9 mouse cellular contexts compared by ENCODE assay signal in the genomic region with DNA sequence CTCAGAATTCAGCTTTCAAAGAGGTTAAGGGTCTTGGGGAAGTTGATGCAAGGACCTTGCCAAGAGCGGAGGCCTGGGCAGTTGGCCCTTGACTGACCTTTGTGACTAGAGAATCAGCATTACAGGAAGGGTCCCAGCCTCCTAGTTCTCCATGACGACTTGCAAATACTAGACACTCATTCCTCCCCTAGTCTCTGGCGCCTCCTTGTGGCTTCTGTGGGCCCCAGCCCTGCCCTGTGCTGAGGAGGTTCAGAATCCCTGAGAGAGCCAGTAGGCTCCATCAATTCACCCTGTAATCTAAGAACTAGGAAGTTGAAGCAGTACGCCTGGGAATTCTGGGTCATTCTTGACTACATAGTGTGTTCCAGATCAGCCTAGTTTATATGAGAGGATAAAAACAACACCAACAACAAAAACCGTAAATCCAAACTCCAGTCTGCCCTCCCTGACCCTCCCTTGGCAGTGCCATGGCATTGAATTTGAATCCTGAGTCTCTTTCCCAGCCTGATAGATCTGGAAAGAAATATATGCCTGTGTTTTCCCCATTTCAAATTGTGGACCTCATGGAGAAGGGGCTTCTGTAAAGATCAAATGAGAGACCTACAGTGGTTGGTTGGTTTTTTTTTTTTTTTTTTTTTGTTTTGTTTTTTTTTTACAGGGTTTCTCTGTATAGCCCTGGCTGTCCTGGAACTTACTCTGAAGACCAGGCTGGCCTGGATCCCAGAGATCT. TPM values are rescaled to one million over a fixed set of nuclear protein-coding genes. Genes with fewer than 3 reads are reported as not detected.
DNase-seq lines count a peak whose midpoint lies in the region; ATAC-seq and TF ChIP-seq lines count a peak whose summit lies in the region.
"Had no signal": no experiment of that assay in that cellular context is flagged by ENCODE, and none has a peak within 500 bp of the region (broad histone marks: within the 10 kb centered on the region; RNA-seq: fewer than 3 reads in every experiment).

No protein-coding gene starts in this region.

- 24% methylated on average over 5 of the region's 5 CpGs for WGBS in embryonic facial prominence, embryonic 10.5 days
- 20% methylated on average over 5 of the region's 5 CpGs for WGBS in kidney, embryonic 15.5 days
- WGBS in limb, embryonic 14.5 days, result 29% methylated on average over 5 of the region's 5 CpGs
- 22% methylated on average over 5 of the region's 5 CpGs for WGBS in neural tube, embryonic 12.5 days
- WGBS in stomach, postnatal 0 days, result 19% methylated on average over 5 of the region's 5 CpGs

- peak; percentile 50 for ATAC-seq in granulocyte monocyte progenitor cell, adult 5-6 weeks (replicated peaks; ENCODE audit: poor library complexity, severe bottlenecking)
- peak; percentile 57 for ATAC-seq in kidney, embryonic 15.5 days (replicated peaks; ENCODE audit: low FRiP score)
- ATAC-seq in limb, embryonic 14.5 days (ENCODE audit: low FRiP score, low read depth), result peak; percentile 57; the same call in 1 of the 2 replicates
- peak; percentile 59; the same call in 1 of the 2 replicates for ATAC-seq in neural tube, embryonic 12.5 days (ENCODE audit: low FRiP score, low read depth)
- ATAC-seq in stomach, postnatal 0 days (ENCODE audit: low FRiP score, low TSS enrichment), result peak; percentile 53

- no peak for TF ChIP-seq EP300 in stomach, postnatal 0 days (optimal IDR thresholded peaks at IDR 0.05)

- H3K27ac ChIP-seq in embryonic facial prominence, embryonic 10.5 days (replicated peaks), result no peak overlapping the region
- peak overlapping the region; percentile 55 for H3K27ac ChIP-seq in kidney, embryonic 15.5 days
- no peak overlapping the region for H3K27ac ChIP-seq in limb, embryonic 14.5 days (replicated peaks; ENCODE audit: low read depth, low read length)
- H3K27ac ChIP-seq in neural tube, embryonic 12.5 days, result no peak overlapping the region
- H3K27ac ChIP-seq in stomach, postnatal 0 days (replicated peaks), result peak overlapping the region; percentile 36

- TF ChIP-seq CTCF in stomach, postnatal 0 days (IDR thresholded peaks at IDR 0.05; ENCODE audit: low read depth), result peak; percentile 99

- no peak overlapping the region for H3K4me2 ChIP-seq in kidney, embryonic 15.5 days
- no peak overlapping the region for H3K4me2 ChIP-seq in limb, embryonic 14.5 days (replicated peaks; ENCODE audit: low read depth, low read length, severe bottlenecking)
- H3K4me2 ChIP-seq in neural tube, embryonic 12.5 days (replicated peaks), result no peak overlapping the region
- H3K4me2 ChIP-seq in stomach, postnatal 0 days (replicated peaks; ENCODE audit: low read depth), result no peak overlapping the region

- no peaks in the 10 kb centered on the region for H3K9me3 ChIP-seq in embryonic facial prominence, embryonic 10.5 days
- H3K9me3 ChIP-seq in kidney, embryonic 15.5 days (replicated peaks), result no peaks in the 10 kb centered on the region
- no peaks in the 10 kb centered on the region for H3K9me3 ChIP-seq in limb, embryonic 14.5 days (ENCODE audit: control insufficient read depth, low read length)
- no peaks in the 10 kb centered on the region for H3K9me3 ChIP-seq in neural tube, embryonic 12.5 days
- no peaks in the 10 kb centered on the region for H3K9me3 ChIP-seq in stomach, postnatal 0 days (ENCODE audit: control insufficient read depth, low read length)
- H3K9me3 ChIP-seq: limb, embryonic 15.5 days had no signal

- peaks cover 39% of the 10 kb centered on the region for H3K4me1 ChIP-seq in embryonic facial prominence, embryonic 10.5 days
- H3K4me1 ChIP-seq in kidney, embryonic 15.5 days, result peaks cover 34% of the 10 kb centered on the region
- peaks cover 11% of the 10 kb centered on the region; the same call in 1 of the 2 replicates for H3K4me1 ChIP-seq in limb, embryonic 14.5 days (ENCODE audit: control insufficient read depth, insufficient read depth, low read length)
- H3K4me1 ChIP-seq in neural tube, embryonic 12.5 days, result peaks cover 5% of the 10 kb centered on the region; the same call in 1 of the 2 replicates
- no peaks in the 10 kb centered on the region for H3K4me1 ChIP-seq in stomach, postnatal 0 days (replicated peaks; ENCODE audit: control insufficient read depth, insufficient read depth)

- no peak overlapping the region for H3K9ac ChIP-seq in kidney, embryonic 15.5 days
- H3K9ac ChIP-seq in limb, embryonic 14.5 days (ENCODE audit: low read depth, low read length, severe bottlenecking), result no peak overlapping the region
- H3K9ac ChIP-seq in neural tube, embryonic 12.5 days, result no peak overlapping the region
- no peak overlapping the region for H3K9ac ChIP-seq in stomach, postnatal 0 days (ENCODE audit: low read length)

- H3K27me3 ChIP-seq in embryonic facial prominence, embryonic 10.5 days (replicated peaks; ENCODE audit: low read depth, poor library complexity, severe bottlenecking), result no peaks in the 10 kb centered on the region
- H3K27me3 ChIP-seq in kidney, embryonic 15.5 days, result no peaks in the 10 kb centered on the region
- no peaks in the 10 kb centered on the region for H3K27me3 ChIP-seq in limb, embryonic 14.5 days (ENCODE audit: control insufficient read depth, insufficient read depth, low read length)
- H3K27me3 ChIP-seq in neural tube, embryonic 12.5 days (replicated peaks), result no peaks in the 10 kb centered on the region
- no peaks in the 10 kb centered on the region for H3K27me3 ChIP-seq in stomach, postnatal 0 days (ENCODE audit: control insufficient read depth, insufficient read depth, low read length)
- H3K27me3 ChIP-seq: limb, embryonic 15.5 days had no signal

- no peak for TF ChIP-seq POLR2A in limb, embryonic 14.5 days (IDR thresholded peaks at IDR 0.05; ENCODE audit: borderline replicate concordance, extremely low read depth, insufficient read depth, insufficient read length)

- DNase-seq in CD4-positive helper T cell, adult 2 months (ENCODE audit: low read depth, low spot score), result peak; percentile 85
- peak; percentile 97 for DNase-seq in adrenal gland, postnatal 14 days
- peak; percentile 90 for DNase-seq in embryonic facial prominence, embryonic 10.5 days (ENCODE audit: low spot score)
- peak; percentile 78 for DNase-seq in limb, embryonic 14.5 days (ENCODE audit: low spot score)
- peak; percentile 95 for DNase-seq in stomach, postnatal 0 days (ENCODE audit: low spot score)

- H3K4me3 ChIP-seq in embryonic facial prominence, embryonic 10.5 days, result no peak overlapping the region
- H3K4me3 ChIP-seq in kidney, embryonic 15.5 days (replicated peaks), result no peak overlapping the region
- no peak overlapping the region for H3K4me3 ChIP-seq in limb, embryonic 14.5 days (replicated peaks; ENCODE audit: low read length)
- no peak overlapping the region for H3K4me3 ChIP-seq in neural tube, embryonic 12.5 days
- no peak overlapping the region for H3K4me3 ChIP-seq in stomach, postnatal 0 days (ENCODE audit: low read depth, low read length)

- H3K36me3 ChIP-seq in embryonic facial prominence, embryonic 10.5 days (replicated peaks), result peaks cover 17% of the 10 kb centered on the region
- peaks cover 5% of the 10 kb centered on the region for H3K36me3 ChIP-seq in kidney, embryonic 15.5 days
- H3K36me3 ChIP-seq in limb, embryonic 14.5 days (ENCODE audit: control insufficient read depth, insufficient read depth, low read length), result peaks cover 10% of the 10 kb centered on the region; the same call in 1 of the 2 replicates
- peaks cover 9% of the 10 kb centered on the region; the same call in 1 of the 2 replicates for H3K36me3 ChIP-seq in neural tube, embryonic 12.5 days
- H3K36me3 ChIP-seq in stomach, postnatal 0 days (ENCODE audit: control insufficient read depth, insufficient read depth, low read length), result no peaks in the 10 kb centered on the region

RNA-seq across cellular contexts. Expression of gene Cdc42bpg, which starts 1.3 kb away (rescaled TPM):
- 9.9 and 11.5 TPM in 2 replicates for total RNA-seq in adrenal gland, postnatal 14 days (2021)
- polyA plus RNA-seq in embryonic facial prominence, embryonic 10.5 days (2016; fragmentation: Nextera tagmentation; extraction: Ambion mirVana), result 0.12 and 0.39 TPM in 2 replicates
- 2.6 and 4.1 TPM in 2 replicates for total RNA-seq in granulocyte monocyte progenitor cell, adult 5-6 weeks (2014; fragmentation: Nextera tagmentation)
- total RNA-seq in granulocyte monocyte progenitor cell, adult 5-6 weeks (2017), result 3.6 and 4.4 TPM in 2 replicates
- polyA plus RNA-seq in kidney, embryonic 15.5 days (2015; fragmentation: Nextera tagmentation; extraction: Ambion mirVana), result 0.78 and 1.0 TPM in 2 replicates
- polyA plus RNA-seq in limb, embryonic 14.5 days (2012; rRNA removed), result 15.2 and 17.0 TPM in 2 replicates
- 1.4 and 2.0 TPM in 2 replicates for polyA plus RNA-seq in limb, embryonic 14.5 days (2014; fragmentation: Nextera tagmentation; extraction: Ambion mirVana)
- polyA plus RNA-seq in neural tube, embryonic 12.5 days (2016; fragmentation: Nextera tagmentation; extraction: Ambion mirVana), result 0.27 and 0.60 TPM in 2 replicates
- polyA plus RNA-seq in stomach, postnatal 0 days (2015; fragmentation: Nextera tagmentation; extraction: Ambion mirVana), result 1.3 and 1.9 TPM in 2 replicates

RNA-seq across cellular contexts. Expression of gene Ehd1, which starts 28.4 kb away (rescaled TPM):
- total RNA-seq in adrenal gland, postnatal 14 days (2021), result 116 and 118 TPM in 2 replicates
- polyA plus RNA-seq in embryonic facial prominence, embryonic 10.5 days (2016; fragmentation: Nextera tagmentation; extraction: Ambion mirVana), result 81.8 and 83.5 TPM in 2 replicates
- 20.4 and 20.6 TPM in 2 replicates for total RNA-seq in granulocyte monocyte progenitor cell, adult 5-6 weeks (2014; fragmentation: Nextera tagmentation)
- 16.2 and 21.6 TPM in 2 replicates for total RNA-seq in granulocyte monocyte progenitor cell, adult 5-6 weeks (2017)
- 67.8 and 81.8 TPM in 2 replicates for polyA plus RNA-seq in kidney, embryonic 15.5 days (2015; fragmentation: Nextera tagmentation; extraction: Ambion mirVana)
- polyA plus RNA-seq in limb, embryonic 14.5 days (2012; rRNA removed), result 160 and 232 TPM in 2 replicates
- 68.7 and 81.8 TPM in 2 replicates for polyA plus RNA-seq in limb, embryonic 14.5 days (2014; fragmentation: Nextera tagmentation; extraction: Ambion mirVana)
- 87.2 and 96.4 TPM in 2 replicates for polyA plus RNA-seq in neural tube, embryonic 12.5 days (2016; fragmentation: Nextera tagmentation; extraction: Ambion mirVana)
- 62.0 and 63.8 TPM in 2 replicates for polyA plus RNA-seq in stomach, postnatal 0 days (2015; fragmentation: Nextera tagmentation; extraction: Ambion mirVana)

RNA-seq across cellular contexts. Expression of gene Men1, which starts 29.8 kb away (rescaled TPM):
- total RNA-seq in adrenal gland, postnatal 14 days (2021), result 35.4 and 42.6 TPM in 2 replicates
- 122 and 130 TPM in 2 replicates for polyA plus RNA-seq in embryonic facial prominence, embryonic 10.5 days (2016; fragmentation: Nextera tagmentation; extraction: Ambion mirVana)
- total RNA-seq in granulocyte monocyte progenitor cell, adult 5-6 weeks (2014; fragmentation: Nextera tagmentation), result 37.7 and 54.2 TPM in 2 replicates
- total RNA-seq in granulocyte monocyte progenitor cell, adult 5-6 weeks (2017), result 30.5 and 33.4 TPM in 2 replicates
- 82.1 and 91.8 TPM in 2 replicates for polyA plus RNA-seq in kidney, embryonic 15.5 days (2015; fragmentation: Nextera tagmentation; extraction: Ambion mirVana)
- 102 and 117 TPM in 2 replicates for polyA plus RNA-seq in limb, embryonic 14.5 days (2012; rRNA removed)
- 60.4 and 65.6 TPM in 2 replicates for polyA plus RNA-seq in limb, embryonic 14.5 days (2014; fragmentation: Nextera tagmentation; extraction: Ambion mirVana)
- polyA plus RNA-seq in neural tube, embryonic 12.5 days (2016; fragmentation: Nextera tagmentation; extraction: Ambion mirVana), result 93.3 and 93.5 TPM in 2 replicates
- polyA plus RNA-seq in stomach, postnatal 0 days (2015; fragmentation: Nextera tagmentation; extraction: Ambion mirVana), result 27.1 and 27.9 TPM in 2 replicates

RNA-seq across cellular contexts. Expression of gene Map4k2, which starts 36.0 kb away (rescaled TPM):
- 39.6 and 70.3 TPM in 2 replicates for total RNA-seq in adrenal gland, postnatal 14 days (2021)
- 11.0 and 14.0 TPM in 2 replicates for polyA plus RNA-seq in embryonic facial prominence, embryonic 10.5 days (2016; fragmentation: Nextera tagmentation; extraction: Ambion mirVana)
- total RNA-seq in granulocyte monocyte progenitor cell, adult 5-6 weeks (2014; fragmentation: Nextera tagmentation), result 50.7 and 54.7 TPM in 2 replicates
- total RNA-seq in granulocyte monocyte progenitor cell, adult 5-6 weeks (2017), result 26.1 and 30.6 TPM in 2 replicates
- 18.7 and 21.9 TPM in 2 replicates for polyA plus RNA-seq in kidney, embryonic 15.5 days (2015; fragmentation: Nextera tagmentation; extraction: Ambion mirVana)
- 90.4 and 122 TPM in 2 replicates for polyA plus RNA-seq in limb, embryonic 14.5 days (2012; rRNA removed)
- polyA plus RNA-seq in limb, embryonic 14.5 days (2014; fragmentation: Nextera tagmentation; extraction: Ambion mirVana), result 8.8 and 10.5 TPM in 2 replicates
- polyA plus RNA-seq in neural tube, embryonic 12.5 days (2016; fragmentation: Nextera tagmentation; extraction: Ambion mirVana), result 16.0 and 18.4 TPM in 2 replicates
- polyA plus RNA-seq in stomach, postnatal 0 days (2015; fragmentation: Nextera tagmentation; extraction: Ambion mirVana), result 5.2 and 5.7 TPM in 2 replicates

RNA-seq across cellular contexts. Expression of gene Sf1, which starts 58.5 kb away (rescaled TPM):
- 210 and 223 TPM in 2 replicates for total RNA-seq in adrenal gland, postnatal 14 days (2021)
- polyA plus RNA-seq in embryonic facial prominence, embryonic 10.5 days (2016; fragmentation: Nextera tagmentation; extraction: Ambion mirVana), result 185 and 205 TPM in 2 replicates
- total RNA-seq in granulocyte monocyte progenitor cell, adult 5-6 weeks (2014; fragmentation: Nextera tagmentation), result 286 and 301 TPM in 2 replicates
- total RNA-seq in granulocyte monocyte progenitor cell, adult 5-6 weeks (2017), result 187 and 209 TPM in 2 replicates
- 155 and 165 TPM in 2 replicates for polyA plus RNA-seq in kidney, embryonic 15.5 days (2015; fragmentation: Nextera tagmentation; extraction: Ambion mirVana)
- polyA plus RNA-seq in limb, embryonic 14.5 days (2012; rRNA removed), result 252 and 276 TPM in 2 replicates
- polyA plus RNA-seq in limb, embryonic 14.5 days (2014; fragmentation: Nextera tagmentation; extraction: Ambion mirVana), result 149 and 159 TPM in 2 replicates
- polyA plus RNA-seq in neural tube, embryonic 12.5 days (2016; fragmentation: Nextera tagmentation; extraction: Ambion mirVana), result 171 TPM in 2 replicates
- 42.3 and 52.0 TPM in 2 replicates for polyA plus RNA-seq in stomach, postnatal 0 days (2015; fragmentation: Nextera tagmentation; extraction: Ambion mirVana)

Comparison
In these comparisons a context has a peak if more than half of its experiments do, and no peak if none do; other contexts are left out.
1. H3K27ac ChIP-seq: peak in kidney, embryonic 15.5 days (single experiment) and stomach, postnatal 0 days (single experiment); none in embryonic facial prominence, embryonic 10.5 days (single experiment), limb, embryonic 14.5 days (single experiment) and neural tube, embryonic 12.5 days (single experiment).
2. Peak in every context shown above with its lines, with median percentiles within 50 percentile points of each other: DNase-seq and ATAC-seq.